Mouse (Mus musculus): ENCODE measurements around the gene Ttll12. TPM values are rescaled to one million over a fixed set of nuclear protein-coding genes. Genes with fewer than 3 reads are reported as not detected.
A peak's percentile ranks its signal among the peaks of the same experiment; 100 is the strongest.

Gene Ttll12
- 47.1 and 48.9 TPM in 2 replicates for polyA plus RNA-seq (2016; fragmentation: Nextera tagmentation; extraction: Ambion mirVana)

- peak; percentile 93 for ATAC-seq (ENCODE audit: low FRiP score, low read depth)
- H3K9me3 ChIP-seq: no peaks in the 10 kb centered on the region
- H3K27ac ChIP-seq (replicated peaks): peak within 1 kb of the TSS; percentile 76
- no peaks in the 10 kb centered on the region for H3K27me3 ChIP-seq
- peaks cover 12% of the 10 kb centered on the region; the same call in 1 of the 2 replicates for H3K36me3 ChIP-seq
- H3K4me1 ChIP-seq: peaks cover 21% of the 10 kb centered on the region
- peak within 1 kb of the TSS; percentile 86 for H3K4me3 ChIP-seq
- WGBS: under 1% methylated on average over 68 of the region's 68 CpGs
- H3K9ac ChIP-seq (replicated peaks): peak within 1 kb of the TSS; percentile 85
- H3K4me2 ChIP-seq (replicated peaks): peak within 1 kb of the TSS; percentile 88
These were observed at the start of gene Ttll12 for GRCm38 (mm10) chr15:83594513-83595363. TSS of gene Ttll12 (minus strand) at chr15:83595157.

DNA sequence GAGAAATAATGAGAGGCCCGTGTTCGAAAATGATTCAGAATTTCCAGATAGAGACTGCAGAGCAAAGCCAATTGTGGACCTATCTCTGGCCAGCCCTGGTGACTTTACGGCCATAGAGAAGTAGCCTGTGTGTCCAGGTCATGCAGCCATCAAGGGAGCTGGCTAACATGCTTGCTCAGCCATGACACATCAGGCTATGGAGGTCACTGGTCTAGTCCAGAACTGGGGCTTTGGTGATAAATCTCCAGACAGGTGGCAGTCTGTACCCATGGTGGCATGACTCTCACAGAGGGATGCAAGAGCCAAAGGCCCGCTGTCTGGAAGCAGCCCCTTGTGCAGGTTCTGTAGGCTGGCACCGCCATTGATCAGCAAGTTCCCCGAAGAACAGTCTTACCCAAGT is 47.6 kb upstream of the Ttll12 start:
- 0 out of 2 replicates have a peak, but pooled peaks cover 4% of the 10 kb centered on the region for H3K4me1 ChIP-seq
- no peak overlapping the region for H3K27ac ChIP-seq (replicated peaks)
- no peak overlapping the region for H3K4me2 ChIP-seq (replicated peaks)
- ATAC-seq (ENCODE audit: low FRiP score, low read depth): no peak
- 94% methylated on average over 6 of the region's 6 CpGs for WGBS
- peaks cover 7% of the 10 kb centered on the region; the same call in 1 of the 2 replicates for H3K36me3 ChIP-seq
- H3K9ac ChIP-seq (replicated peaks): no peak overlapping the region
- no peaks in the 10 kb centered on the region for H3K9me3 ChIP-seq
- no peak overlapping the region for H3K4me3 ChIP-seq
- H3K27me3 ChIP-seq: no peaks in the 10 kb centered on the region; the same call in 1 of the 2 replicates

- no peak overlapping the region for H3K4me2 ChIP-seq (replicated peaks)
- WGBS: 75% methylated on average over 4 of the region's 4 CpGs
- H3K9me3 ChIP-seq: no peaks in the 10 kb centered on the region
- ATAC-seq (ENCODE audit: low FRiP score, low read depth): no peak
- no peak overlapping the region for H3K27ac ChIP-seq (replicated peaks)
- H3K27me3 ChIP-seq: no peaks in the 10 kb centered on the region; the same call in 1 of the 2 replicates
- H3K9ac ChIP-seq (replicated peaks): no peak overlapping the region
- no peak overlapping the region for H3K4me3 ChIP-seq
- H3K4me1 ChIP-seq: 0 out of 2 replicates have a peak, but pooled peaks cover 4% of the 10 kb centered on the region
- H3K36me3 ChIP-seq: peaks cover 7% of the 10 kb centered on the region; the same call in 1 of the 2 replicates
These were observed 45.3 kb upstream of the Ttll12 start for GRCm38 (mm10) chr15:83640208-83640607.

DNA sequence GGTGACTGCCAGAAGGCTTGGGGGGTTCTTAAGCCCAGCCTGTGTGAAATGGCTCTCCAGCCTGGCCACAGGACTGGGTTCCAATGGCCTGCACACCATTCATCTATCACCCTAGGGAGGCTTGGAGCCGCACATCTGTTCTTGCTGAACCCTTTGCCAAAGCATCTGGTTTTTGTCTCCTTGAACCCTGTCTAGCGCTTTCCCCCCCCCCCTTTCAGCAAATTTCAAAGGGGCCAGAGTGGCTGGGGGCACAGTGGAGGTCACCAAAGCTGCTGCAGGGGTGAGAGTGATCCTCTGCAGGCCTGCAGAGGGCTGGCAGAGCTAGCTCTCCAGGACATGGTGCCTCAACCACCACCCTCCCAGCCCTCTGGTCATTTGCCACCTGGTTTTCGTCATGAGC is 44.2 kb upstream of the Ttll12 start:
- Histone ChIP-seq H3K4me1 (0 out of 2 replicates have a peak, but pooled peaks cover 4% of the 10 kb centered on the region), H3K4me3 (no peak overlapping the region), H3K27ac (replicated peaks) (no peak overlapping the region), H3K36me3 (no peaks in the 10 kb centered on the region; the same call in 1 of the 2 replicates), H3K9ac (replicated peaks) (no peak overlapping the region), H3K4me2 (replicated peaks) (no peak overlapping the region), H3K9me3 (no peaks in the 10 kb centered on the region), H3K27me3 (no peaks in the 10 kb centered on the region; the same call in 1 of the 2 replicates)
- 58% methylated on average over 3 of the region's 3 CpGs for WGBS
- no peak for ATAC-seq (ENCODE audit: low FRiP score, low read depth)

DNA sequence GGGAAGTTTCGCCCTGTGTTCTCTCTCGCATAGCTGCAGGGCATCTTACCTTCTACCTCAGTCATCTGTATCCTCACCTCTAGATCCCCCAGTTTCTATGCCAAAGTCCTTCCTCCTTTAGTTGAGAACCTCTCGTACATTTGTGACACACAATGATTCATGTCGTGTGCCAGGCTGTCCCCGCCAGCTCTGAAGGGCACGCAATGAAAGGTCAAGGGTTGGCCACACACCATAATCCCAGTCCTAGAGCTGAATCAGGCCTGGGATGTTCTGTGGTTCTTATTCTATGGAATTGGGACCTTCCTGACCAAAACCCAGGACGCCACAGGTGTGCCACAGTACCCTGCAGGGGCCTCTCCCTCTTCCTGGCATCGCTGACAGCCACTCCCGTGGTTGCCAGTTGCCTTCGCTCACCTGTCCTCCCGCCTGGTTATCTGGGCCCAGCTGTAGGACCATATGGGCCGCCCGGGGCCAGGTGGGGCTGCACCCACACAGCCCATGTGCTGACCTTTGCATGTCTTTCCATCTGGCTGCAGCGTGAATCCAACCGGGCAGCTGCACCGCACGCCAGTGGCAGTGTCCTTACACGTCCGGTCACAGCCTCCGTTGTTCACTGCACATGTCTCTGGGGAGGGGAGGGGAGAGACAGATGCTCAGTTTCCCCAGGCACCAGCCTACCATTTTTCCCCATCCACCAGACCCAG is 43.4 kb upstream of the Ttll12 start:
- H3K36me3 ChIP-seq: no peaks in the 10 kb centered on the region
- ATAC-seq (ENCODE audit: low FRiP score, low read depth): no peak
- H3K9ac ChIP-seq (replicated peaks): no peak overlapping the region
- no peaks in the 10 kb centered on the region for H3K9me3 ChIP-seq
- WGBS: 90% methylated on average over 20 of the region's 20 CpGs
- H3K4me3 ChIP-seq: no peak overlapping the region
- no peak overlapping the region for H3K4me2 ChIP-seq (replicated peaks)
- H3K27me3 ChIP-seq: no peaks in the 10 kb centered on the region; the same call in 1 of the 2 replicates
- 0 out of 2 replicates have a peak, but pooled peaks cover 4% of the 10 kb centered on the region for H3K4me1 ChIP-seq
- no peak overlapping the region for H3K27ac ChIP-seq (replicated peaks)

DNA sequence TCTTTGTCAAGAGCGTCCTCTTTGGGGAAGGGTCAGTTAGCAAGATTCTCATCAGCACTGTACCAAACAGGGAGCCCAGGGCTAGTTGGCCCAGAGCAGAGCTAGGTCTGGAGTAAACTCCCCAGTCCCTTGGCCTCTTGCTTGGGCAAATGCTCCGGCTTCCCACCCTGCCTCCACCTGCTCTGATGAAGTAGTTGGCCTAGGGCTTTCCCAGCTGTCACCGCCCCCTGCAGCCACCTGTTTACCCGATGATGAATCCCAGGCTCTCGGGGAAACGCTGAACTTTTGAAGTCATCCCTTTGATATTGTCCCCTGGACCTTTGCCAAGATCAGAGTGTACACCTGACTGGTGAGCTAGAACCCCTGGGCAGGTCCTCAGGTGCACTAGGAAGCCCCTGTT is 41.8 kb upstream of the Ttll12 start:
- H3K4me1 ChIP-seq: 0 out of 2 replicates have a peak, but pooled peaks cover 4% of the 10 kb centered on the region
- WGBS: 84% methylated on average over 6 of the region's 6 CpGs
- H3K4me2 ChIP-seq (replicated peaks): no peak overlapping the region
- H3K4me3 ChIP-seq: no peak overlapping the region
- no peak for ATAC-seq (ENCODE audit: low FRiP score, low read depth)
- no peaks in the 10 kb centered on the region for H3K27me3 ChIP-seq
- H3K27ac ChIP-seq (replicated peaks): no peak overlapping the region
- H3K9me3 ChIP-seq: no peaks in the 10 kb centered on the region
- no peak overlapping the region for H3K9ac ChIP-seq (replicated peaks)
- peaks cover 9% of the 10 kb centered on the region for H3K36me3 ChIP-seq

GRCm38 (mm10) chr15:83635251-83635650 is 40.3 kb upstream of the Ttll12 start:
- Histone ChIP-seq H3K27ac (replicated peaks) (no peak overlapping the region), H3K9me3 (peaks cover 4% of the 10 kb centered on the region), H3K4me2 (replicated peaks) (no peak overlapping the region), H3K4me1 (no peaks in the 10 kb centered on the region), H3K4me3 (no peak overlapping the region), H3K36me3 (peaks cover 22% of the 10 kb centered on the region), H3K27me3 (no peaks in the 10 kb centered on the region), H3K9ac (replicated peaks) (no peak overlapping the region)
- no peak for ATAC-seq (ENCODE audit: low FRiP score, low read depth)
- 54% methylated on average over 3 of the region's 3 CpGs for WGBS

GRCm38 (mm10) chr15:83634076-83634475 is 39.1 kb upstream of the Ttll12 start:
- Histone ChIP-seq H3K36me3 (peaks cover 34% of the 10 kb centered on the region), H3K4me2 (replicated peaks) (no peak overlapping the region), H3K9me3 (peaks cover 9% of the 10 kb centered on the region), H3K9ac (replicated peaks) (no peak overlapping the region), H3K27ac (replicated peaks) (no peak overlapping the region), H3K4me3 (no peak overlapping the region), H3K27me3 (no peaks in the 10 kb centered on the region), H3K4me1 (no peaks in the 10 kb centered on the region)
- 15% methylated on average over 1 of the region's 1 CpGs for WGBS
- no peak for ATAC-seq (ENCODE audit: low FRiP score, low read depth)

DNA sequence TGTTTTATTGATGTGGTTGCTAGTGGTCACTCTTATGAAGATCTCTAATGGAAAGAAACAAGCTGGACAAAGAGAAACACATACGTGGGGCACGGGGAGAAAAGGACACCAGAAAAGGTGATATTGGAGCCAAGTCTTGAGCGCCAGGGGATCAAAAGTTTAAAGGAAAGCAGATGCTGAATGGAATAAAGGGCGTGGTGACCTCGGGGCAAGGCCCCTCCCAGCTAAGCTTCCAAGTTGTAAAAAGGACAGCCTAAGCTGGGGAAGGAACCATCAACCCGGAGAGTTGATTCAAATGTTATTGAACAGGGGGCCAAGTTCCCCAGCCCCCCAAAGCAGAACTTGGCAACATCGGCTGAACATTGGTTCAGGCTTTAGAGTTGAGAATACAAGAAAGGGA is 36.1 kb upstream of the Ttll12 start:
- Histone ChIP-seq H3K9me3 (peaks cover 9% of the 10 kb centered on the region), H3K4me3 (no peak overlapping the region), H3K27ac (replicated peaks) (no peak overlapping the region), H3K27me3 (no peaks in the 10 kb centered on the region), H3K4me2 (replicated peaks) (no peak overlapping the region), H3K4me1 (no peaks in the 10 kb centered on the region), H3K36me3 (peaks cover 41% of the 10 kb centered on the region), H3K9ac (replicated peaks) (no peak overlapping the region)
- ATAC-seq (ENCODE audit: low FRiP score, low read depth): no peak
- WGBS: 81% methylated on average over 7 of the region's 7 CpGs

GRCm38 (mm10) chr15:83629716-83630115 is 34.8 kb upstream of the Ttll12 start:
- Histone ChIP-seq H3K4me2 (replicated peaks) (no peak overlapping the region), H3K9me3 (peaks cover 9% of the 10 kb centered on the region), H3K4me1 (no peaks in the 10 kb centered on the region), H3K27me3 (no peaks in the 10 kb centered on the region), H3K4me3 (no peak overlapping the region), H3K36me3 (peaks cover 41% of the 10 kb centered on the region), H3K9ac (replicated peaks) (no peak overlapping the region), H3K27ac (replicated peaks) (no peak overlapping the region)
- ATAC-seq (ENCODE audit: low FRiP score, low read depth): no peak
- WGBS: 72% methylated on average over 3 of the region's 3 CpGs

DNA sequence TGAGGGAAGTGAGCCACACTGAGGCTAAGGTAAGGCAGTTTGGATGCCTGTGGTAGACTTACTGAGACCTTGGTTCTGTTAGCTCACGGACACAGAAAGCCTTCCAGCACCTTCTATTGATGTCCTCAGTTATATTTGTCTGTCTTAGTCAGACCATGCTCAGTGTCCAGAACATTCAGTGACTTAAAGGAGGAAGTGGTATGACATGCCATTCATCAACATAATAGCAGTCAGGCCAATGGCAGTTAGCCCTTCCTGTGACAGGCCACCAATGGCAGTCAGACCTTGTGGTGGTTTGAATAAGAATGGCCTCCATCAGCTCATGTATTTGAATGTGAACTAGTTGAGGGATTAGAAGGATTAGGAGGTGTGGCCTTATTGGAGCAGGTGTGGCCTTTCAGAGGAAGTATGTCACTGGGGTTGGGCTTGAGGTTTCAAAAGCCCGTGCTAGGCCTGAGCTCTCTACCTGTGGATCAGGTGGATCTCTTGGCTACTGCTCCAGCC is 31.2 kb upstream of the Ttll12 start:
- H3K9me3 ChIP-seq: peaks cover 9% of the 10 kb centered on the region
- H3K4me1 ChIP-seq: no peaks in the 10 kb centered on the region
- H3K4me2 ChIP-seq (replicated peaks): no peak overlapping the region
- H3K4me3 ChIP-seq: no peak overlapping the region
- no peaks in the 10 kb centered on the region for H3K27me3 ChIP-seq
- WGBS: 94% methylated on average over 2 of the region's 2 CpGs
- peaks cover 29% of the 10 kb centered on the region for H3K36me3 ChIP-seq
- H3K27ac ChIP-seq (replicated peaks): no peak overlapping the region
- ATAC-seq (ENCODE audit: low FRiP score, low read depth): no peak
- no peak overlapping the region for H3K9ac ChIP-seq (replicated peaks)

DNA sequence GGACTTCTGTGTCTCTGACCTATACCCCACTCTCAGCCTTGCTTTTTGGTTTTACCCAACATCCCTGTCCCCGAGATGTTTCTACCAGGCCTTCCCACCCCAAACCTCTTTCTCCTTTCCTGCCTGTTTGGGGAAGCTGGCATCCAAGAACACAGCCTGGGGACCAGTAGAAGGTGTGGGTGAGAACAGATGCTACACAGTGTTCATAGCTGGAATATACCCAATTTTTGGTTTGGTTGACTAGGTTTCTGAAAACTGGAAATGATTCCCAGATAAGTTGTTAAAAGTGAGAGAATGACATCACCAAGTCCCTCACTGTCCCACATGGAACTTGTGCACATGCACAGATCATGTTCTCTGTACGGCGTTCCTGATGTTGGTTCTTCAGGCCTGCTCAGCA is 20.3 kb upstream of the Ttll12 start:
- H3K4me1 ChIP-seq: no peaks in the 10 kb centered on the region
- no peaks in the 10 kb centered on the region for H3K27me3 ChIP-seq
- no peak for ATAC-seq (ENCODE audit: low FRiP score, low read depth)
- H3K4me2 ChIP-seq (replicated peaks): no peak overlapping the region
- peaks cover 67% of the 10 kb centered on the region for H3K36me3 ChIP-seq
- H3K9me3 ChIP-seq: no peaks in the 10 kb centered on the region
- WGBS: 88% methylated on average over 3 of the region's 3 CpGs
- no peak overlapping the region for H3K27ac ChIP-seq (replicated peaks)
- no peak overlapping the region for H3K9ac ChIP-seq (replicated peaks)
- no peak overlapping the region for H3K4me3 ChIP-seq

Data from midbrain, embryonic 12.5 days (tissue).